Mouse (Mus musculus): ENCODE measurements at regions not wholly inside any gene's neighbourhood (a gene's known extent, or its start where the extent isn't known, plus 50 kb on each side); places are given as distances from the start of the nearest gene placed in this dataset.

GRCm38 (mm10) chr9:30845609-30846290 lies 76.5 kb downstream of the Adamts15 start:
- TF ChIP-seq CTCF (IDR thresholded peaks at IDR 0.05; ENCODE audit: control insufficient read depth, insufficient read depth, insufficient replicate concordance, low read depth, low read length) (no peak), POLR2A (IDR thresholded peaks at IDR 0.05; ENCODE audit: control insufficient read depth, low read depth, low read length) (no peak)

Measured in testis, adult 2 months (tissue).